Mouse (Mus musculus): ENCODE measurements around the gene Tmem52b. TPM values are rescaled to one million over a fixed set of nuclear protein-coding genes. Genes with fewer than 3 reads are reported as not detected.
"Not testable (repeated sequence)": the region's sequence is repeated elsewhere in the genome, so short reads cannot be mapped to it uniquely, and the experiment has no call there.

The Tmem52b gene
- polyA plus RNA-seq (2012): not detected in 2 replicates

- no peaks in the 10 kb centered on the region for H3K4me1 ChIP-seq (ENCODE audit: control insufficient read depth)
- H3K9me3 ChIP-seq (ENCODE audit: control insufficient read depth, low read length): no peaks in the 10 kb centered on the region
- TF ChIP-seq GATA1 (IDR thresholded peaks at IDR 0.05; ENCODE audit: low read length) (no peak), TAL1 (IDR thresholded peaks at IDR 0.05; ENCODE audit: low read length) (no peak)
- no peaks in the 10 kb centered on the region for H3K36me3 ChIP-seq (ENCODE audit: control insufficient read depth)
- H3K4me3 ChIP-seq (replicated peaks): no peak within 1 kb of the TSS
- H3K27me3 ChIP-seq (ENCODE audit: control insufficient read depth): no peaks in the 10 kb centered on the region
These were observed at the start of gene Tmem52b for GRCm38 (mm10) chr6:129512367-129512766. Tmem52b (plus strand) TSS chr6:129512555.

- Histone ChIP-seq H3K4me1 (ENCODE audit: control insufficient read depth) (no peaks in the 10 kb centered on the region), H3K4me3 (replicated peaks) (no peak overlapping the region), H3K9me3 (ENCODE audit: control insufficient read depth, low read length) (no peaks in the 10 kb centered on the region), H3K36me3 (ENCODE audit: control insufficient read depth) (no peaks in the 10 kb centered on the region), H3K27me3 (ENCODE audit: control insufficient read depth) (no peaks in the 10 kb centered on the region)
- TF ChIP-seq GATA1 (IDR thresholded peaks at IDR 0.05; ENCODE audit: low read length) (no peak), TAL1 (IDR thresholded peaks at IDR 0.05; ENCODE audit: low read length) (no peak)
These were observed 41.0 kb upstream of the Tmem52b start for GRCm38 (mm10) chr6:129471386-129471785.

- Histone ChIP-seq H3K4me1 (ENCODE audit: control insufficient read depth) (no peaks in the 10 kb centered on the region), H3K27me3 (ENCODE audit: control insufficient read depth) (no peaks in the 10 kb centered on the region), H3K4me3 (replicated peaks) (no peak overlapping the region), H3K36me3 (ENCODE audit: control insufficient read depth) (no peaks in the 10 kb centered on the region), H3K9me3 (ENCODE audit: control insufficient read depth, low read length) (no peaks in the 10 kb centered on the region)
- no peak for TF ChIP-seq GATA1 (IDR thresholded peaks at IDR 0.05; ENCODE audit: low read length)
These were observed 39.7 kb upstream of the Tmem52b start for GRCm38 (mm10) chr6:129472627-129473026.

GRCm38 (mm10) chr6:129476404-129477126 lies 35.8 kb upstream of the Tmem52b start:
- Histone ChIP-seq H3K36me3 (ENCODE audit: control insufficient read depth) (no peaks in the 10 kb centered on the region), H3K4me3 (replicated peaks) (no peak overlapping the region), H3K4me1 (ENCODE audit: control insufficient read depth) (no peaks in the 10 kb centered on the region), H3K9me3 (ENCODE audit: control insufficient read depth, low read length) (no peaks in the 10 kb centered on the region), H3K27me3 (ENCODE audit: control insufficient read depth) (no peaks in the 10 kb centered on the region)
- no peak for TF ChIP-seq TAL1 (IDR thresholded peaks at IDR 0.05; ENCODE audit: low read length)

GRCm38 (mm10) chr6:129480089-129480958 lies 32.0 kb upstream of the Tmem52b start:
- H3K27me3 ChIP-seq (ENCODE audit: control insufficient read depth): no peaks in the 10 kb centered on the region
- H3K9me3 ChIP-seq (ENCODE audit: control insufficient read depth, low read length): no peaks in the 10 kb centered on the region
- no peaks in the 10 kb centered on the region for H3K36me3 ChIP-seq (ENCODE audit: control insufficient read depth)
- no peaks in the 10 kb centered on the region for H3K4me1 ChIP-seq (ENCODE audit: control insufficient read depth)
- H3K4me3 ChIP-seq (replicated peaks): no peak overlapping the region
- no peak for TF ChIP-seq GATA1 (IDR thresholded peaks at IDR 0.05; ENCODE audit: low read length)
- no peak for TF ChIP-seq TAL1 (IDR thresholded peaks at IDR 0.05; ENCODE audit: low read length)

- Histone ChIP-seq H3K36me3 (ENCODE audit: control insufficient read depth) (no peaks in the 10 kb centered on the region), H3K9me3 (ENCODE audit: control insufficient read depth, low read length) (no peaks in the 10 kb centered on the region), H3K4me1 (ENCODE audit: control insufficient read depth) (no peaks in the 10 kb centered on the region), H3K4me3 (replicated peaks) (no peak overlapping the region), H3K27me3 (ENCODE audit: control insufficient read depth) (no peaks in the 10 kb centered on the region)
- TF ChIP-seq TAL1 (IDR thresholded peaks at IDR 0.05; ENCODE audit: low read length) (no peak), GATA1 (IDR thresholded peaks at IDR 0.05; ENCODE audit: low read length) (no peak)
These were observed 17.4 kb upstream of the Tmem52b start for GRCm38 (mm10) chr6:129494924-129495323.

- no peak overlapping the region for H3K4me3 ChIP-seq (replicated peaks)
- H3K27me3 ChIP-seq (ENCODE audit: control insufficient read depth): no peaks in the 10 kb centered on the region
- no peaks in the 10 kb centered on the region for H3K4me1 ChIP-seq (ENCODE audit: control insufficient read depth)
- H3K9me3 ChIP-seq (ENCODE audit: control insufficient read depth, low read length): no peaks in the 10 kb centered on the region
- TF ChIP-seq GATA1 (IDR thresholded peaks at IDR 0.05; ENCODE audit: low read length): no peak
- TF ChIP-seq TAL1 (IDR thresholded peaks at IDR 0.05; ENCODE audit: low read length): no peak
- no peaks in the 10 kb centered on the region for H3K36me3 ChIP-seq (ENCODE audit: control insufficient read depth)
These were observed 14.8 kb upstream of the Tmem52b start for GRCm38 (mm10) chr6:129497345-129498218.

GRCm38 (mm10) chr6:129499516-129499915 lies 12.8 kb upstream of the Tmem52b start:
- H3K4me3 ChIP-seq (replicated peaks); H3K9me3 ChIP-seq (ENCODE audit: control insufficient read depth, low read length); H3K27me3 ChIP-seq (ENCODE audit: control insufficient read depth); H3K4me1 ChIP-seq (ENCODE audit: control insufficient read depth); H3K36me3 ChIP-seq (ENCODE audit: control insufficient read depth): not testable (repeated sequence)

- no peak for TF ChIP-seq GATA1 (IDR thresholded peaks at IDR 0.05; ENCODE audit: low read length)
- no peak for TF ChIP-seq TAL1 (IDR thresholded peaks at IDR 0.05; ENCODE audit: low read length)
- Histone ChIP-seq H3K27me3 (ENCODE audit: control insufficient read depth) (no peaks in the 10 kb centered on the region), H3K4me3 (replicated peaks) (no peak overlapping the region), H3K36me3 (ENCODE audit: control insufficient read depth) (no peaks in the 10 kb centered on the region), H3K9me3 (ENCODE audit: control insufficient read depth, low read length) (no peaks in the 10 kb centered on the region), H3K4me1 (ENCODE audit: control insufficient read depth) (no peaks in the 10 kb centered on the region)
These were observed 8.9 kb upstream of the Tmem52b start for GRCm38 (mm10) chr6:129503471-129503870.
